Mouse (Mus musculus): ENCODE measurements around the gene Pou3f3. TPM values are rescaled to one million over a fixed set of nuclear protein-coding genes. Genes with fewer than 3 reads are reported as not detected.

Pou3f3 gene
- polyA plus RNA-seq, 1 experiment from 2014 or later, result 0.14 TPM

- WGBS, result 8% methylated on average over 11 of the region's 11 CpGs
- Histone ChIP-seq H3K9ac (ENCODE audit: low read length) (no peak overlapping the region), H3K27ac (ENCODE audit: low read length) (no peak overlapping the region), H3K9me3 (ENCODE audit: control insufficient read depth, low read length) (no peaks in the 10 kb centered on the region), H3K4me3 (ENCODE audit: low read length) (no peak overlapping the region), H3K36me3 (ENCODE audit: control insufficient read depth, insufficient read depth, low read length) (no peaks in the 10 kb centered on the region), H3K4me2 (ENCODE audit: low read depth, low read length) (no peak overlapping the region), H3K4me1 (replicated peaks; ENCODE audit: control insufficient read depth, insufficient read depth, low read length) (peaks cover 14% of the 10 kb centered on the region), H3K27me3 (ENCODE audit: control insufficient read depth, insufficient read depth, low read depth, low read length) (peaks cover 78% of the 10 kb centered on the region)
- no peak for ATAC-seq (ENCODE audit: low read depth)
Measured at GRCm38 (mm10) chr1:42685321-42685960, 10.1 kb upstream of the Pou3f3 start.

GRCm38 (mm10) chr1:42686194-42687131 lies 9.1 kb upstream of the Pou3f3 start:
- H3K27me3 ChIP-seq (ENCODE audit: control insufficient read depth, insufficient read depth, low read depth, low read length), result peaks cover 84% of the 10 kb centered on the region
- peak overlapping the region; percentile 36 for H3K4me3 ChIP-seq (ENCODE audit: low read length)
- 0 out of 2 replicates have a peak, but pooled peaks have one; percentile 41 for ATAC-seq (ENCODE audit: low read depth)
- peaks cover 14% of the 10 kb centered on the region for H3K4me1 ChIP-seq (replicated peaks; ENCODE audit: control insufficient read depth, insufficient read depth, low read length)
- H3K36me3 ChIP-seq (ENCODE audit: control insufficient read depth, insufficient read depth, low read length), result no peaks in the 10 kb centered on the region
- H3K9ac ChIP-seq (ENCODE audit: low read length), result no peak overlapping the region
- WGBS, result 1% methylated on average over 53 of the region's 53 CpGs
- H3K9me3 ChIP-seq (ENCODE audit: control insufficient read depth, low read length), result no peaks in the 10 kb centered on the region
- peak overlapping the region; percentile 53 for H3K4me2 ChIP-seq (ENCODE audit: low read depth, low read length)
- H3K27ac ChIP-seq (ENCODE audit: low read length), result no peak overlapping the region

GRCm38 (mm10) chr1:42687271-42687670 lies 8.3 kb upstream of the Pou3f3 start:
- Histone ChIP-seq H3K36me3 (ENCODE audit: control insufficient read depth, insufficient read depth, low read length) (no peaks in the 10 kb centered on the region), H3K4me3 (ENCODE audit: low read length) (no peak overlapping the region), H3K4me2 (ENCODE audit: low read depth, low read length) (no peak overlapping the region), H3K4me1 (replicated peaks; ENCODE audit: control insufficient read depth, insufficient read depth, low read length) (peaks cover 14% of the 10 kb centered on the region), H3K27me3 (ENCODE audit: control insufficient read depth, insufficient read depth, low read depth, low read length) (peaks cover 92% of the 10 kb centered on the region), H3K9ac (ENCODE audit: low read length) (no peak overlapping the region), H3K9me3 (ENCODE audit: control insufficient read depth, low read length) (no peaks in the 10 kb centered on the region), H3K27ac (ENCODE audit: low read length) (no peak overlapping the region)
- WGBS, result 13% methylated on average over 12 of the region's 12 CpGs
- no peak for ATAC-seq (ENCODE audit: low read depth)

- 19% methylated on average over 7 of the region's 7 CpGs for WGBS
- H3K4me2 ChIP-seq (ENCODE audit: low read depth, low read length), result no peak overlapping the region
- no peak overlapping the region for H3K9ac ChIP-seq (ENCODE audit: low read length)
- H3K4me1 ChIP-seq (replicated peaks; ENCODE audit: control insufficient read depth, insufficient read depth, low read length), result peaks cover 14% of the 10 kb centered on the region
- peaks cover 95% of the 10 kb centered on the region for H3K27me3 ChIP-seq (ENCODE audit: control insufficient read depth, insufficient read depth, low read depth, low read length)
- H3K36me3 ChIP-seq (ENCODE audit: control insufficient read depth, insufficient read depth, low read length), result no peaks in the 10 kb centered on the region
- no peak overlapping the region for H3K4me3 ChIP-seq (ENCODE audit: low read length)
- H3K27ac ChIP-seq (ENCODE audit: low read length), result no peak overlapping the region
- H3K9me3 ChIP-seq (ENCODE audit: control insufficient read depth, low read length), result no peaks in the 10 kb centered on the region
- no peak for ATAC-seq (ENCODE audit: low read depth)
Measured at GRCm38 (mm10) chr1:42687756-42688540, 7.6 kb upstream of the Pou3f3 start.

GRCm38 (mm10) chr1:42688541-42689125 lies 6.9 kb upstream of the Pou3f3 start:
- Histone ChIP-seq H3K36me3 (ENCODE audit: control insufficient read depth, insufficient read depth, low read length) (no peaks in the 10 kb centered on the region), H3K27me3 (ENCODE audit: control insufficient read depth, insufficient read depth, low read depth, low read length) (peaks cover 93% of the 10 kb centered on the region), H3K4me2 (ENCODE audit: low read depth, low read length) (no peak overlapping the region), H3K27ac (ENCODE audit: low read length) (no peak overlapping the region), H3K4me1 (replicated peaks; ENCODE audit: control insufficient read depth, insufficient read depth, low read length) (peaks cover 15% of the 10 kb centered on the region), H3K9ac (ENCODE audit: low read length) (no peak overlapping the region), H3K4me3 (ENCODE audit: low read length) (no peak overlapping the region), H3K9me3 (ENCODE audit: control insufficient read depth, low read length) (no peaks in the 10 kb centered on the region)
- 14% methylated on average over 4 of the region's 4 CpGs for WGBS
- ATAC-seq (ENCODE audit: low read depth), result no peak

GRCm38 (mm10) chr1:42690024-42690575 lies 5.5 kb upstream of the Pou3f3 start:
- Histone ChIP-seq H3K4me3 (ENCODE audit: low read length) (no peak overlapping the region), H3K9ac (ENCODE audit: low read length) (no peak overlapping the region), H3K27me3 (ENCODE audit: control insufficient read depth, insufficient read depth, low read depth, low read length) (peaks cover 84% of the 10 kb centered on the region), H3K4me2 (ENCODE audit: low read depth, low read length) (no peak overlapping the region), H3K9me3 (ENCODE audit: control insufficient read depth, low read length) (no peaks in the 10 kb centered on the region), H3K36me3 (ENCODE audit: control insufficient read depth, insufficient read depth, low read length) (no peaks in the 10 kb centered on the region), H3K4me1 (replicated peaks; ENCODE audit: control insufficient read depth, insufficient read depth, low read length) (peaks cover 18% of the 10 kb centered on the region; the same call in 1 of the 2 replicates), H3K27ac (ENCODE audit: low read length) (no peak overlapping the region)
- WGBS, result 12% methylated on average over 4 of the region's 4 CpGs
- ATAC-seq (ENCODE audit: low read depth), result no peak

- no peak overlapping the region for H3K4me3 ChIP-seq (ENCODE audit: low read length)
- no peaks in the 10 kb centered on the region for H3K36me3 ChIP-seq (ENCODE audit: control insufficient read depth, insufficient read depth, low read length)
- no peak for ATAC-seq (ENCODE audit: low read depth)
- peaks cover 19% of the 10 kb centered on the region for H3K4me1 ChIP-seq (replicated peaks; ENCODE audit: control insufficient read depth, insufficient read depth, low read length)
- H3K4me2 ChIP-seq (ENCODE audit: low read depth, low read length), result no peak overlapping the region
- H3K27ac ChIP-seq (ENCODE audit: low read length), result no peak overlapping the region
- H3K9me3 ChIP-seq (ENCODE audit: control insufficient read depth, low read length), result no peaks in the 10 kb centered on the region
- 4% methylated on average over 9 of the region's 9 CpGs for WGBS
- peaks cover 84% of the 10 kb centered on the region for H3K27me3 ChIP-seq (ENCODE audit: control insufficient read depth, insufficient read depth, low read depth, low read length)
- H3K9ac ChIP-seq (ENCODE audit: low read length), result no peak overlapping the region
Measured at GRCm38 (mm10) chr1:42691202-42692170, 4.1 kb upstream of the Pou3f3 start.

GRCm38 (mm10) chr1:42692221-42692620 lies 3.3 kb upstream of the Pou3f3 start:
- H3K9ac ChIP-seq (ENCODE audit: low read length), result no peak overlapping the region
- WGBS, result 4% methylated on average over 1 of the region's 1 CpGs
- H3K27me3 ChIP-seq (ENCODE audit: control insufficient read depth, insufficient read depth, low read depth, low read length), result peaks cover 82% of the 10 kb centered on the region
- peaks cover 24% of the 10 kb centered on the region for H3K4me1 ChIP-seq (replicated peaks; ENCODE audit: control insufficient read depth, insufficient read depth, low read length)
- H3K9me3 ChIP-seq (ENCODE audit: control insufficient read depth, low read length), result no peaks in the 10 kb centered on the region
- no peak overlapping the region for H3K4me3 ChIP-seq (ENCODE audit: low read length)
- no peak overlapping the region for H3K27ac ChIP-seq (ENCODE audit: low read length)
- ATAC-seq (ENCODE audit: low read depth), result no peak
- H3K36me3 ChIP-seq (ENCODE audit: control insufficient read depth, insufficient read depth, low read length), result no peaks in the 10 kb centered on the region
- no peak overlapping the region for H3K4me2 ChIP-seq (ENCODE audit: low read depth, low read length)

Measured in lung, embryonic 16.5 days (tissue).